Mouse (Mus musculus): ENCODE measurements around the gene 1700016D06Rik. TPM values are rescaled to one million over a fixed set of nuclear protein-coding genes. Genes with fewer than 3 reads are reported as not detected.

Gene 1700016D06Rik
- total and polyA plus RNA-seq, 3 experiments, result not detected

- H3K4me2 ChIP-seq (ENCODE audit: insufficient read depth, low read depth, poor library complexity, severe bottlenecking), result peak overlapping the region; percentile 95
- H3K9me3 ChIP-seq (replicated peaks; ENCODE audit: low read length), result no peaks in the 10 kb centered on the region
- peaks cover 44% of the 10 kb centered on the region for H3K79me2 ChIP-seq (replicated peaks; ENCODE audit: control insufficient read depth, extremely low read depth, insufficient read depth, poor library complexity, severe bottlenecking)
- peaks cover 17 to 38% of the 10 kb centered on the region in 2 experiments for H3K36me3 ChIP-seq (replicated peaks in 1 of 2; ENCODE audit: control insufficient read depth in 1 of 2, insufficient read depth in 1 of 2, low read length in 1 of 2)
- H3K27ac ChIP-seq (ENCODE audit: insufficient read depth, low read depth), result peak overlapping the region; percentile 93
- peaks cover 0 to 27% of the 10 kb centered on the region in 2 experiments; a peak in 2 of 4 replicates for H3K4me1 ChIP-seq (ENCODE audit: control insufficient read depth in 1 of 2, insufficient read depth in 2 of 2)
- dilution Hi-C loops (cut with MboI; ENCODE audit: extremely low pct_ligation_motif_present, extremely low pct_unique_long_range_greater_than_20kb, low sequenced_read_pairs), result no loop called here
- DNase-seq (ENCODE audit: extremely low read depth), result peak; percentile 46
- in situ Hi-C loops (cut with MboI; ENCODE audit: low pct_ligation_motif_present, low pct_unique_long_range_greater_than_20kb, low sequenced_read_pairs), result no loop called here
- H3K9ac ChIP-seq (ENCODE audit: insufficient read depth, low read depth), result peak overlapping the region; percentile 77
- H3K27me3 ChIP-seq (replicated peaks), result no peaks in the 10 kb centered on the region
- TF ChIP-seq ELF1 (IDR thresholded peaks at IDR 0.05; ENCODE audit: low read depth, low read length) (no peak), POLR2A (IDR thresholded peaks at IDR 0.05; ENCODE audit: low read depth, low read length) (no peak), TBP (conservative IDR thresholded peaks at IDR 0.05; ENCODE audit: low read depth, low read length) (no peak), HCFC1 (IDR thresholded peaks at IDR 0.05; ENCODE audit: low read depth, low read length) (no peak), MAX (IDR thresholded peaks at IDR 0.05; ENCODE audit: low read length) (0 out of 2 replicates have a peak, but pooled peaks have one; percentile 7), SIN3A (IDR thresholded peaks at IDR 0.05; ENCODE audit: low read length) (peak; percentile 23; the same call in 1 of the 2 replicates), ZKSCAN1 (IDR thresholded peaks at IDR 0.05; ENCODE audit: borderline replicate concordance, low read depth, low read length) (no peak), POLR2AphosphoS2 (IDR thresholded peaks at IDR 0.05; ENCODE audit: low read depth, low read length) (no peak), MEF2A (IDR thresholded peaks at IDR 0.05; ENCODE audit: borderline replicate concordance, low read depth, low read length) (no peak), TCF12 (IDR thresholded peaks at IDR 0.05; ENCODE audit: low read depth, low read length) (no peak), ZMIZ1 (IDR thresholded peaks at IDR 0.05; ENCODE audit: low read depth, low read length) (no peak)
- peak overlapping the region; percentile 95 to 98 (median 97) for H3K4me3 ChIP-seq (replicated peaks in 1 of 3; ENCODE audit: low read depth in 2 of 3, low read length in 2 of 3, poor library complexity in 1 of 3)
Measured at GRCm38 (mm10) chr8:11634331-11635011, 66.4 kb downstream of the 1700016D06Rik start.

- no peak for DNase-seq (ENCODE audit: extremely low read depth)
Measured at GRCm38 (mm10) chr8:11633414-11633813, 67.4 kb downstream of the 1700016D06Rik start.

More at GRCm38 (mm10) chr8:11633414-11633813, 67.4 kb downstream of the 1700016D06Rik start:
- H3K9ac ChIP-seq (ENCODE audit: insufficient read depth, low read depth), result peak overlapping the region; percentile 77; the same call in 1 of the 2 replicates
- in situ Hi-C loops (cut with MboI; ENCODE audit: low pct_ligation_motif_present, low pct_unique_long_range_greater_than_20kb, low sequenced_read_pairs), result no loop called here
- H3K36me3 ChIP-seq (replicated peaks in 1 of 2; ENCODE audit: control insufficient read depth in 1 of 2, insufficient read depth in 1 of 2, low read length in 1 of 2), result peaks cover 24 to 45% of the 10 kb centered on the region in 2 experiments
- peak overlapping the region; percentile 95 to 98 (median 97) for H3K4me3 ChIP-seq (replicated peaks in 1 of 3; ENCODE audit: low read depth in 2 of 3, low read length in 2 of 3, poor library complexity in 1 of 3)
- H3K79me2 ChIP-seq (replicated peaks; ENCODE audit: control insufficient read depth, extremely low read depth, insufficient read depth, poor library complexity, severe bottlenecking), result peaks cover 44% of the 10 kb centered on the region
- no peaks in the 10 kb centered on the region for H3K9me3 ChIP-seq (replicated peaks; ENCODE audit: low read length)
- dilution Hi-C loops (cut with MboI; ENCODE audit: extremely low pct_ligation_motif_present, extremely low pct_unique_long_range_greater_than_20kb, low sequenced_read_pairs), result no loop called here
- H3K4me2 ChIP-seq (ENCODE audit: insufficient read depth, low read depth, poor library complexity, severe bottlenecking), result peak overlapping the region; percentile 95
- H3K27me3 ChIP-seq (replicated peaks), result no peaks in the 10 kb centered on the region
- H3K4me1 ChIP-seq (ENCODE audit: control insufficient read depth in 1 of 2, insufficient read depth in 2 of 2), result peaks cover 0 to 32% of the 10 kb centered on the region in 2 experiments; a peak in 2 of 4 replicates
- H3K27ac ChIP-seq (ENCODE audit: insufficient read depth, low read depth), result no peak overlapping the region
- TF ChIP-seq IRF4 (IDR thresholded peaks at IDR 0.05; ENCODE audit: low read depth, low read length) (no peak), RCOR1 (conservative IDR thresholded peaks at IDR 0.05; ENCODE audit: low read depth, low read length) (no peak), TCF12 (IDR thresholded peaks at IDR 0.05; ENCODE audit: low read depth, low read length) (no peak), ZC3H11A (IDR thresholded peaks at IDR 0.05; ENCODE audit: low read depth, low read length) (no peak), GABPA (IDR thresholded peaks at IDR 0.05; ENCODE audit: insufficient replicate concordance, low read depth, low read length) (no peak), E2F4 (IDR thresholded peaks at IDR 0.05; ENCODE audit: insufficient replicate concordance, low read depth, low read length) (no peak)
